Mouse (Mus musculus): ENCODE data around the gene Rarres1.

Gene Rarres1

DNA sequence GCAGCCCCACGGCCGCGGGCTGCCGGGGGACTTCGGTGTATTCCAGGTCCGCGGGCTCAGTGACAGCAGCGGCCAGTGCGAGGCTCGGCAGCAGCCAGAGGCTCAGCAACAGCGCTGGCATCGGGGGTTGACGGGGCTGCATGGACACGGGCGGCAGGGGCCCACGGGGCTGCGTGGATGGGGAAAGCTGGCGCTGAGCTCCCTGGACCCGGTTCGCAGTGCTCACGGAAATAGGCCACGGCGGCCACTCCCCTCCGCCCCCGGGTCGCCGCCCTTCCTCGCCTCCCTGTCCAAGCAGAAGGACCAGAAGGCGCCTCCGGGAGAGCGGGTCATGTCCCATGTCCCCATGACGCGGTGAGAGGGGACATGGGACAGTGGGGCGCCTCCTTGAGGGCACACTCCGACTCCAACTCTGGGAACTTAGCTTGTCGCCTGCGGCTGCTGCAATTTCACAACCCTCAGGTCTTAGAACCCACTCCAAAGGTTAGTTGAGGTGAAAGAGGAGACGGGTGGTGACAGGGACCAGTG lies at the start of gene Rarres1:
Gene Rarres1 (minus strand): TSS at position 250 of the 528 bp plus-strand sequence.
- in situ Hi-C loops (cut with MboI, MseI): no loop called here

DNA sequence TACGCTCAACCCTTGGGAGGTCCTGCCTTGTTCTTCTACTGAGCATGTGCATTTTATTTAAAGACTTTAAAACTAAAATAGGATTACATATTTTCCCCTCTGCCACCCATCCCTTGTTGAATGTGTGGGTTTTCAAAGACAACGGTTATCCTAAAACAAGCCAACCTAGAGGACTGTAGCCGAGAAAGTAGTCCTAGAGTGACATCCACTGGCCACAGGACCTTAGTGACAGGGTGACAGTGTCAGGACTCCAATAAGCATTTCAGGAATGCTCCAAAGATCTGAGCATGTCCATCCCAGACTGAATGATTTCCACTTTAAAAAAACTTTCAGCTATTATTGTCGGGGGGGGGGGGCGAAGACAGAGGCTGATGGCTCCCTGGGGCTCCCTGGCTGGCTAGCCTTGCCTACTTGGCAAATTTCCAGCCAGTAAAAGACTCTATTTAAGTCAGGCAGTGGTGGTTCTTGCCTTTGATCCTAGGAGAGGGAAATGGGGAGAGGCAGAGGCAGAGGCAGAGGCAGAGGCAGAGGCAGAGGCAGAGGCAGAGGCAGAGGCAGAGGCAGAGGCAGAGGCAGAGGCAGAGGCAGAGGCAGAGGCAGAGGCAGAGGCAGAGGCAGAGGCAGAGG lies 49.5 kb upstream of the Rarres1 start:
- in situ Hi-C loops (cut with MboI, MseI): loop anchor here (5.0 to 10.0 kb wide), 2 partner anchors 38 to 1710 kb away; no protein-coding TSS in a partner anchor

DNA sequence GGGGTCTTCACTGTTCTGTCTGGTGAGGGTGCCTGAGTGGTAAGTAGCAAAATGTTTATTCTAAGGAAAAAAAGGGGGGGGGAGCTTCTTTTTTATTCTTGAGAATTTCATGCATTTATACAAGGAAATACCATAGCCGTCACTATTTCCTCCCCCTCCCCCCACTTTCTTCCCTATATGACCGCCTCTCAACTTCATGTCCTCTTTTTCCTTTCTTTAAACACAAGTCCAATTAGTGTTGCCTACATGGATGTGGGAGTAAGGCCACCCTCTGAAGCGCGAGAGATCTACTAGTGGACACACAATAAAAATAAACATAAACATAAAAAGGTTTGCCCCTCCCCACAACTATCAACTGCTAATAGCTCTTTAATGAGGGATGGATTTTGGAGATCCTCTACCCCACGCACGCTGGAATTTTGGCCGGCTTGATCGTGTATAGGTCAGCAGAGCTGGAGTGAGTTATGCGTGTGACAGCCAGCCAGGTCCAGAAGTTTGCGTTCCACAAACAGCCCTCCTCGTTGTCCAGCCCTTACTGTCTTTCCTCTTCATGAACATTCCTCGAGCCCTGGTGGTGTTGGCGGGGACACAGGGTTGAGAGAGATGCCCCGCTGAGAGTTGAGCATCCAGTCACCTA lies 42.5 kb upstream of the Rarres1 start:
- in situ Hi-C loops (cut with MboI, MseI): no loop called here

DNA sequence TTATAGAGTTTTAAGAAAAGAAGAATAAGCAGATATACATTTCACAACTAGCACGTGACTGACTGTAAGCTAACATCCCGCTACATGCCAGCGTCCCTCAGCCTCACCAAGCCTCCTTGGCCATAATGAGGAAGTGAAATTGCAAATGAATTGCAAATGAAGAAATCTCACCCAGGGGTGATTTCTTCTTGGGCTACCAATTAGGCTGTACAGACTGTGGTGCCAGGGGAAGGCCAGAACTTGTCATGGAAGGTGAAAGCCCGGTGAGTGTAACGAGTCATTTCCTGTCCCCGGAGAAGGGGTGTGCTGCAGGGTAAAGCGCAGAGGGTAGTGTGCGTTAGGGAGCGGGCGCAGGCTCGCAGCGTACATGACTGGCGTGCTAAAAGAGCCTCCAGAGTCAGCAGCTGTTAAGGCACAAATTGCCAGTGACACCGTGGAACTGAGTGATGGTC lies 41.9 kb upstream of the Rarres1 start:
- in situ Hi-C loops (cut with MboI, MseI): no loop called here

DNA sequence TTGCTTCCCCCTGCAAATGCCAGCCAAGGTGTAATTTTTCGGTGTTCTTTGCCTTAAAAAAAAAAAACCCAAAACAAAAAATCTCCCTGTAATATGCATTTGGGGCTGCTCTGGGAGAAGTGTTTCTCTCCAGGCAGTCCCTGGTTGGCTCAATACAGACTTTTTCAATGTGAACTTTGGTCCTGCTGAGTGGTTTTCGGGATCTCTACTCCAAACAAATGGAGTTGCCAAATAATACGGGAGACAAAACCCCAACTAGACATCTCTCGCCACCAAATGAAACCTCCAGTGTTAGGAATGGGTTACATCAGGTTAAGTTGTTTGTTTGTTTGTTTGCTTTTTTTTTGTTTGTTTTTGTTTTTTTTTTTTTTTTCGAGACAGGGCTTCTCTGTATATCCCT lies 39.9 kb upstream of the Rarres1 start:
- in situ Hi-C loops (cut with MboI, MseI): no loop called here

DNA sequence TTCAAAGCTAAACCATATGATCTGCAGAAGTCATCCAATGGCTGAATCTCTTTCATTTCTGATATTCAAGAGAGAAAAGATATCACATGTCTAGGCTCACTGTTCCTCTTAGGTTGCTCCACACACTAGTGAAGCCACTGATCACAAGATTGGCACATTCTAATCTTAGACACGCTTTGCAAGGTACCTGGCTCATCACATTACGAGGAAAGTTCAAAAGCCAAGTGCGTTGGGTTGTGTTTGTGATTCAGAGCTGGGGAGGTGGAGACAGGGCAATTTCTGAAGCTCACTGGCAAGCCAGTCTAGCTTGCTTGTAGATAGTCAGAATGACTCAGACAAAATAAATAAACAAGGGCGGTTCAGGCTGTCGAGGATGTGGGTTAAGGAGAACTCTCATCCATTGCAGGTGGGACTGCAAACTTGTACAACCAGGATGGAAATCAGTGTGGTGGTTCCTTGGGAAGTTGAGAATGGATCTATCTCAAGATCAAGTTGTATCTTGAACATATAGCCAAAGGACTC lies 38.7 kb upstream of the Rarres1 start:
- in situ Hi-C loops (cut with MboI, MseI): no loop called here

DNA sequence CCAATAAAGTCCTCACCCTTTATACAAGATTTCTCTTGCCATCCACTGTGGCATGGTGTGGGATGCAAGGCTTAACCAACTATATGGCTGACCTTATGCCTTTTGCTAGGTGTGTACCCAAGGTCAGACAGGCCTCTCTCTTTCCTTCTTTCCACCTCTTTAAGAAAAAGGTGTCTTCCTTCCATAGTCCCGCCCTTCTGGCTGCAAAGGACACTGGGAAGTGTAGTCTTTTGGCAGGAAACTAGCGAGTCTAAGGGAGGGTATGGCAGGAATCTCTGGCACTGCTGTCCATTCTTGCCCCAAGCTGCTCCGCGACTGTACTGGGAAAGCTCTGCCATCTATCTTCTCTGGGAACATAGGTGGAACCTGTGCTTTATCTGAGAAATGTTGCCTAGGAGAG lies 38.0 kb upstream of the Rarres1 start:
- in situ Hi-C loops (cut with MboI, MseI): no loop called here

DNA sequence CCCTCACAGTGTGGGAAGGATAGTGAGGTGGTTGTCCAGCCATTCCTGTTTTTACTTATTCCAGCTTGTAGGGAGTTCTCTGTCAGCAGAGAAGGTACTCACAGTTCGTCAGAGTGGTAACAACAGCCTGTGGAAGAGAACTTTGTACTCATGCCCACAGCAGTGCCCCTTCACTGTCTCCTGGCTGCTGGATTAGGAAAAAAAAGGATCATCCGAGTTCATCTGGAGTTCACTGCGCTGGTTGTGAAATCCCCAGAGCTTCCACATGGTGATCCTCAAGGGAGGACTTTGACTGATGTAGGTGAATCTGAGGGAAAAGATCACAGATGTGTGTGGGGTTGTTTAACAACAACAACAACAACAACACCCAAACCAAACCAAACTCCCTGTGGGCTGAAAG lies 35.9 kb upstream of the Rarres1 start:
- in situ Hi-C loops (cut with MboI, MseI): no loop called here

DNA sequence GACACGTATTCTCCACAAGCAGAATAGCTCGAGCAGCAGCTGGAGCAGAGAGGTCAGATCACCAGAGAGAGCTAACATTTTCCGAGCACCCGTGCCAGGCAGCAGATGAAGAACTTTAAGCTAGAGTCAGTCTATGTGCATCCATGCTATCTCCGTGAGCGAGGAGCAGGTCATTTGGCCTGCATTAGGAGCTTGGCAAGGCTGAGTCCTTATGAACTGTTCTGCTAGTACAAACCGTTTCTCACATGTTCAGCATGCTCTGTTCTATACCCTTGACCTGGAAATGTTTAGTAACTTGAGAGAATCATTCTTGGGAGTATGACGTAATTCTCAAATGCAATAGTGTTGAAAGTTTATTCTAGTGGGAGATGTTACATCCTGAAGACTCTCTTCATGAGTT lies 28.3 kb upstream of the Rarres1 start:
- in situ Hi-C loops (cut with MboI, MseI): no loop called here

DNA sequence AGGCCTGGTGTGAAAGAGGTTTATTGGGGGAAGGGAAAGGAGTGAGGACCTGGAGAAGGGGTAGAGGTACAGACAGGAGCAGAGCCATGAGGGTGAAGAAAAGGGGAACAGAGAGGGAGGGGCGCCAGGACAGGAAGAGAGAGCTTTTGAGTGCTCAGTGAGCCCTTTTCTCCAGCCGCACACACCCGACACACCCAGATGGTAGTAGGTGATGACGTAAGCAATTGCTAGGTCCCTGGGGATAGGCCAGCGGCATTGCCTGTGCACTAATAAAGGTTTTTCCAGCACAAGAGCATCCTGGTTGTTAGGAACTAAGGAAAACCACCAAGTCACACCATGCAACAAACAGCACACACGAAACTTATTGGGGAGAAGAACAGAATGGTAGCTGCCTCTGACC lies 9.4 kb upstream of the Rarres1 start:
- in situ Hi-C loops (cut with MboI, MseI): loop anchor here (5.0 kb wide), 2 partner anchors 38 to 518 kb away; no protein-coding TSS in a partner anchor

DNA sequence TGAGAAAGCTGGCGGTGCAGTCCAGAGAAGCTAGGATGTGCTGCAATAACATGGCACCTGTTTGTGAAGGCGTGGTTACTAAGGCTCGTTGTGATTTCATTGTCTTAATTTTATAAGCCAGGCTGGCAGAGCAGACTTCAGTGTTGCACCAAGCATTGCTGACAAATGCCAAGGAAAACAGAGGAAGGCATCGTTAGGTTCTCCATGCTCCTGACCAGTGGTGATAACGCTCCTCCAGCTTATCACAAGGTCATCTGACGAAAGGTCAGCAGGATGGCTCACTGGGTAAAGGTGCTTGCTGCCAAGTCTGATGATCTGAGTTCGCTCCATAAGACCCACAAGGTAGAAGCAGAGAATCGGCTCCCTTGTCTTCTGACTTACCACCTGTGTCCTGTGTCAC lies 7.4 kb upstream of the Rarres1 start:
- in situ Hi-C loops (cut with MboI, MseI): no loop called here

DNA sequence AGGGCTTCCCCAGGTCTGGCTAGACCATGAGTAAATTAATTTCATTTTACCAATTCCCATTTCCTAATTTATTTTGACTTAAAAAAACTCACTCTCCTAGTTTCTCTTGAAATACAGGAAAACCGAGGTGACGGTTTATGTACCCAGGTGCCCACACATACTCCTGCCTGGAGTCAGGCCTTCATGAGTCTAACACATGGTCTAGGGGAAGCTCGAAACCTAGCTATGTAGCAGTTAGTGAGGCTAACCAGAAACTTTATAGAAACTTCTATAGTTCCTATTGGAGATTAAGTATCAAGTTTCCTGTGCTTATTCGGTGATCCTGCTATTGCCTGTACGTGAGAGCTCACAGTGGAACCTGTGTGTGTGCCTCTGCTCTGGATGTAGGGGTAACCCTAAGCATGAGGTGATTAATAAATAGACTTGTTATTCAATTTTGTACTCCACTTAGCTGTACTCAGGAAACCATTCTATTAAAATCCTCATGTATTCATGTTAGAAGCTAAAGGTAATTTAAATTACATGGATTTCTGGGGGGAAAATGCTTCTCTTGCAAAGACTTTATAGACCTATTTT lies 5.3 kb upstream of the Rarres1 start:
- in situ Hi-C loops (cut with MboI, MseI): no loop called here

DNA sequence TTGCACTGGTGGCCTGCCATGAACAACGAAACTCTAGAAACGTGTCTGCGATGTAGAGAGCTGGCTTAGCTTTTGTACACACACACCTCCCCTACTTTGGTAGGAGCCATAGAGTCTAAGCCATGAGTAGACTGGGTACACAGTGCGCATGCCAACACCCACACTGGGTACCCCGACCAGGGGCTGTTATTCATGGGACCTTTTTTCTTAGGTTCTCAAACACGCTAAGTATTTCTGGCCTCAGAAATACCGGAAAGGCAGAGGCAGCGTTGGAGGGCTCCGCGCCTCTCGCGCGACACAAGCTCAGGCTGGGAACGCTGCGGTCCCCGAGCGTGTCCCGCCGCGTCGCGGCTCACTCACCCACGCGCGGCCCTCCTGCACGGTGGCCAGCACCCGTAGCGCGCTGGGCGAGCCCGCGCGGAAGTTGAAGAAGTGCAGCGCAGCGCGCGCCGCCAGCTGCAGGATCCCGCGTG lies 486 bp downstream of the Rarres1 start:
- in situ Hi-C loops (cut with MboI, MseI): no loop called here

DNA sequence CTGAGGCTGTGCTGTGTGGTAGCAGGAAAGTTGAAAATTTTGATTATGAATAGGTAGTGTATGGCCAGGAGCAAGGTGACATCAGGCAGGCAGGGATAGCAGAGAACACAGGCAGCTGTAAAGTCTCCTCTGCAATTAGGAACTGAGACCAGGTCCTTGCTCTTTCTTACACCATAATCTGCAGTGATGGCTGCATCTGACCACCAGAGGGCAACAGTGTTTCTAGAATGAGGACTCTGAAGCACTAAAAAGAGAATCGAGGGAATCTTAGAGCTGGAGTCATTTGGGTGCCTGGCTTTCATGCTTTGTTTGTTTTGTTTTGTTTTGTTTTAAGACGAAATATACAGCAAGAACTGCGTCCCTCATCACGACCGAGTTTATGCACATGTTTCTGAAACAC lies 2.5 kb downstream of the Rarres1 start:
- in situ Hi-C loops (cut with MboI, MseI): no loop called here

DNA sequence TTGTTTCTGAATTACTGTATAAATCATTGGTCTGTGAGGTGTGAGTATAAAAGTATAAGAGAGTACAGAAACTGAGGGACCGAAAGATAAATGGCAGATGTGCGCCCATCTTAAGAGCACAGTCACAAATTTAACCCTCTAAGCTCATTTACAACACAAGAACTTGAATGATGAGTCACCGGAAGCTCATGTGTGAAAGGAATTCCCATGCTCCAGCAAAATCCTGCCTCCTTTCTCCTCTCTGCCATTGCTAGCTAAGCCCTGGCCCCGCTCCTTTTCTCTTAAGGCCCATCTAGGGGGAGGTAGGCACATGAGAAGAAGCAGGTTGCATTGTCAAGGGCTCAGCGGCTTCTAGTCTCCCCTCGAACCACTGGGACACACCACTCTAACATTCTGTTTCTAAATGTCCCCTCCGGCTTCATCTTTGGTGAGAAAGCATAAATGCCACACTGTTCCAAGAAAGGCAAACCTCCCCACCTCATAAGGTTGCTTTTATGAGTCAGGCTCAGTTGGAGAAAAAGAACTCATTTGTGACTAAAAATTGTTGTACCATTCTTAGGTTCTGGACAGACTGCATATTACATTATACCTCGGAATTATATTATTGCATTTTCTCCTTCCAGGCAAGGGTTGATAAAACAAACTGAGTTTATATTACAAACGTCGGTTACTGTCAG lies 7.0 kb downstream of the Rarres1 start:
- in situ Hi-C loops (cut with MboI, MseI): no loop called here

DNA sequence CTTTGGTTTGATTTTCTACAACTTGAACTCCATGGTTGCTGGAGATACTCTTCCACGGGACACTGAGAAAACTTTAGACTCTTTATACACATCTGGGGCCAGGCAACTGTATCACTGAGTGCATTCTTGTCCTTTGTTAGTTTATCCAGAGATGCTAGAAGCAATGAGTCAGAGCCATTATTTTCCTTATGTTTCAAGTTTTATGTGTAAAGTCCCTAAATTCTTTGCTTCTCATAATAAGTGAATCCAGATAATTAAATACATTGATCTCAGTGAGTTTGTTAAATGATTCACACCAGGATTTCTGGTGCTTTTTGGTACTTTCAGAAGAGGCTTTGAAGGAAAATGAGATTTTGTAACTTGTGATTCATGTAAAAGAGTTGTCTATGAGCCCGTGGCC lies 10.0 kb downstream of the Rarres1 start:
- in situ Hi-C loops (cut with MboI, MseI): no loop called here

DNA sequence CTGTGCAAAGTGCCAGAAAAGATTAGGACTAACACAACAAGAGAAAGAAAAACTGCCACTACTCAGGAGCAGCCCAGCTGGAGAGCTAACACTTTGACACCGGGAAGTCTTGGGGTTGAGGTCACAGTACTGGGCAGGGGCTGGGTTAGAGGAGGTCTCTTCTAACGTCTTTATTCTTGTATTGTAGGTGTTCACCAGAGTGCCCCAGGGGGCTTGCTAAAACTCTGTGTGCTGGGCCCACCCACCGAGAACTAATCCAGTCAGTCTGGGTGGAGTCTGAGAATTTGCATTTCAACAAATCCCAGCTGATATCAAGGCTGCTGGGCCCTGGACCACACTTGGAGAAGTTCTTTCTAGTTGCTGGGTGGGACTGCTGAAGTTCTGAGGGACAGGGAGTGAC lies 11.4 kb downstream of the Rarres1 start:
- in situ Hi-C loops (cut with MboI, MseI): no loop called here

DNA sequence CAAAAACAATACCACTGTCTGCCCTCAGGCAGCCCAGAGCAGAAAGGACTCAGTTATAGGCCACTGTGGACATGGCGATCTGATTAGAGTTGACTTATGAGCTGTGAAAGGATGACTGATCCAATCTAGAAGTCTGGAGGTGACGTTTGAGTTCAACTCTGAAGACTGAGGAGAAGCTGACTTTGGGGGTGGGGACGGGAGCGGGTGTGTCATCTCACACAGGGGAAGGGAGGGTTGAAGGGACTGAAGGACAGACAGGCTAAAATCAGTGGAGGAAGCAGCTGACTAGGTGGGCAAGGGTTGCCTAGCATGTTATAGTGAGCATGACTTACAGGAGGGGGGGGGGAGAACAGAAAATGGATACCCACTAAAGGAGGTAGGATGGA lies 15.9 kb downstream of the Rarres1 start:
- in situ Hi-C loops (cut with MboI, MseI): no loop called here

DNA sequence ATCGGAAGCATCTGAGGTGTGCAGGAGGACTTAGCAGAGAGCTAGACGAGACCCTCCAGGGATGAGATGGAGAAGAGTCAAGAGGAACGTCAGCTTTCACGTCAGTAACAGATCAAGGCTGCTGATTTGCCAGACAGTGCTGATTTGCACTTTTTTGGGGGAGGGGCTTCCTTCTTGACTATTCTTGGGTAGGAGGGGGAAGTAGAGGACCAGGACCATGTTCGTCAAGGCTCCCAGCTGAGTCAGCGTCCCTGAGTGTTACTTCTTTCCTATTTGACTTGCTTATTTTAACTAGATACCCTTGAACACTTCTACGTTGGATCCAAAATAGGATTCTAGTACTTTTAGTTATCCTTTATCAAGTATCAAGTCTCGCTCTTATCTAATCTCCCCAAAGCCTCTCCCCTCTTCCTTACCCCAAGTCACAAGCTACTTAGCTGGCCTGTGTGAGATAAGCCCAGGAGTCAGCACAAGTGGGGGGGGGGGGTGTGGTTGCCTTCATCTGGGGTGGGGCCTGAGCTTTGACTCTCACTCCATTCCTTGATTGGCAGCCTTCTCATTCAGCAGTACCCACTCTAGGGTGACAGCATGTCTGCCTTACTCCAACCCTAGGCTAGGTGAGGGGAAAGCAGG lies 16.4 kb downstream of the Rarres1 start:
- in situ Hi-C loops (cut with MboI, MseI): no loop called here

DNA sequence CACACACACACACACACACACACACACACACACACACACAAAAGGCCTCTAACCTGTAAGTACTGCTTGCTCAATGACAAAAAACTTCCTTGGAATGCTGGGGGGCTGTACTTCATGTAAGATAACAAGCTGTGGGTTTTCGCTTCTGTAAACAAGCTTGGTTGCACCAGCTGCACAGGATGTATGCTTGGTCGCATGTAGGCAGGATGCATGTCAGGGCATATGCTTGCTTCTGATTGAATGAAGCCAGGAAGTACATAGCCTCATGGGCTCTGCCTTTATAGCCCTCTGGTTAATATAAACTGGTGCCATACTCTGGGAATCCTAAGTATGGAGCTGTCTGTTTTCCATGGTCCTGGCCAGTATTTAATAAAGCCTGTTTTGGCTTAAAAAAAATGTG lies 17.3 kb downstream of the Rarres1 start:
- in situ Hi-C loops (cut with MboI, MseI): no loop called here

DNA sequence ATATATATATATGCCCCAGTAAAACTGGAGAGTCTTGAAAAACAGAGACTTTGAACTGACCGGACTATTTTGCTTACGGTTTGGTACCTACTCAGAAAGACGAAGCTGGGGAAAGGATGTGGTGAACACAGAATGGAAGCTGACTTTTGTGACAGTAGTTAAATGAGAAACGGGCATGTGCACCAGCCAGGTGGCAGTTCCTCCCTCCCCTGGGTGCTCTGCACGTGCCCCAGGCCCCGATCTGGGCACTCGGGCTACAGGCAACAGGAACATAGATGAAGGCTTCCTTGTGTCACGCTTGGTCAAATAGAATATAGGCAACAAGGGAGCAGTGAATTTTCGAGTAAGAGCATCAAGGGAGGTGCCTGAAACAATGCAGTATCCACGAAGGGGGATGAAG lies 19.0 kb downstream of the Rarres1 start:
- in situ Hi-C loops (cut with MboI, MseI): no loop called here

DNA sequence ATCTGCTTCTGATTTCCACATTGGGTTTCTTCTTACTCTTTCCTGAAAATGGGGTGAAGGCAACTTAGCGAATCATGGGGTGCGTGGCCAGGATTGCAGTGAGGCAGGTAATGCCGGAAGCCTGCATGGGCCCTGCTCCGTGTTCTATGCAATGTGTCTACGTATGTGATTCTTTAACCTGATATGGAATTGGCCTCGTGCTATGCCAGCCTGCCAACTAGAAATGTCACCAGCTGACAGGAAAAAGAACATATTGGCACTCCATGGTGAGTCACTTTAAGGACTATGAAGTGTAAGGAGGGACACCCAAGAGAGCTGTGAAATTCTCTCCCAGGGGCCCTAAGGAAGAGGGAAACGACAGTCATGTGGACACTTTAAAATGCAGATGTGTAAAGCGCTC lies 22.2 kb downstream of the Rarres1 start:
- in situ Hi-C loops (cut with MboI, MseI): no loop called here
